Mouse (Mus musculus) G1E-ER4 (cell line): ENCODE data around the gene Gna15. TPM values are rescaled to one million over a fixed set of nuclear protein-coding genes. Genes with fewer than 3 reads are reported as not detected.

Source experiments
- GATA1 ChIP-seq: IDR thresholded peaks from one replicate; pipeline ENCODE4 v1.8.0; 2012; ENCODE audit warnings: low read length, inconsistent platforms
- polyA plus RNA-seq: library from polyadenylated mRNA; stranded (reverse); fragments of >175 nt; gene quantifications from 2 replicates; pipeline ENCODE4 v1.2.3, GENCODE M21; 2012

The Gna15 gene
- polyA plus RNA-seq, 1 experiment: 47.3 TPM

DNA sequence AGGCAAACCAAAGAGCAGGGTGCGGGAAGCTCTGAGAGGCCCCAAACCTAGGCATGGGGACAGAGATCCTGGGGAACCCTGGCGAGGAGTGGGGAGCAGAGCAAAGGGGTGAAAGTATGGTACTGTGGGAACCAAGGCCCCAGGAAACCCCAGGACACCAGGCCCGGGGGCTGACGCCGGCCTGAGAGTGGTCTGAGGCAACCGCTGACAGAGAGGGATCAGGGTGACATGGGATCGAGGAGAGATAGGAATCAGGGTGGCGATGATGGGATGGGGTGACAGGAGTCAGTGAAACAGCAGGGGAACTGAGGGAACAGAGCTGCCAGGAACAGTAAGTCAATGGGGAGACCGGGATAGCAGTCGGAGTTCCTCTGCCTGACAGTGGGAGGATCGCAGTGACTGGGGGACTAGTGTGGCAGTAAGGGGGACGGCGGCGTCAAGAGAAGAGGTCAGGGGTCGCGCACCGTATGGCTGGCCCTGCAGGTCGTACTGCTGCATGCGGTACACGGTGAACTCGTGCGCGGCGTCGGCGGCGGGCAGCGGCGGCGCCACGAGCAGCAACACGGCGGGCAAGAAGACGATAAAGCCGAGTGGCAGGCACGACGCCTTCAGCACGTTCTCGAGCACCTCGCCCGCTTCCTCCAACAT is 28.3 kb downstream of the Gna15 start:
- no peak for TF ChIP-seq GATA1

DNA sequence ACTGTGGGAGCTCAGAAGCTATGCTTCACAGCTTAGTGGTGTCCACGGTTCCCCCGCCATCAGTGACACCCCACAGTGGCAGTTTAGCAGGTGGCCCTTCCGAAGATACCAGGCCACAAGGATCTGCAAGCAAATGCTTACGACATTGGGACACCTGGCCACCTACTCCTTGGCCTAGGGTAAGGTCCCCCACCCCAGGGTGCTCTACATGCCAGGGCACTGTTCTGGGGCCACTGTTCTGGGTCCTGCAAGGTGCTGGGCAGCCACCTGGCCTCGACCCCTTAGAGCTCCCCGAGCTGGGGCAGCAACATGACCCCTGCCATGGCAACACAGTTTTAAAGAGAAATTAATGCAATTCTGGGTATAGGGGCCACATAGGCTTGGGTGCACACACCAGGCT is 28.9 kb downstream of the Gna15 start:
- no peak for TF ChIP-seq GATA1

DNA sequence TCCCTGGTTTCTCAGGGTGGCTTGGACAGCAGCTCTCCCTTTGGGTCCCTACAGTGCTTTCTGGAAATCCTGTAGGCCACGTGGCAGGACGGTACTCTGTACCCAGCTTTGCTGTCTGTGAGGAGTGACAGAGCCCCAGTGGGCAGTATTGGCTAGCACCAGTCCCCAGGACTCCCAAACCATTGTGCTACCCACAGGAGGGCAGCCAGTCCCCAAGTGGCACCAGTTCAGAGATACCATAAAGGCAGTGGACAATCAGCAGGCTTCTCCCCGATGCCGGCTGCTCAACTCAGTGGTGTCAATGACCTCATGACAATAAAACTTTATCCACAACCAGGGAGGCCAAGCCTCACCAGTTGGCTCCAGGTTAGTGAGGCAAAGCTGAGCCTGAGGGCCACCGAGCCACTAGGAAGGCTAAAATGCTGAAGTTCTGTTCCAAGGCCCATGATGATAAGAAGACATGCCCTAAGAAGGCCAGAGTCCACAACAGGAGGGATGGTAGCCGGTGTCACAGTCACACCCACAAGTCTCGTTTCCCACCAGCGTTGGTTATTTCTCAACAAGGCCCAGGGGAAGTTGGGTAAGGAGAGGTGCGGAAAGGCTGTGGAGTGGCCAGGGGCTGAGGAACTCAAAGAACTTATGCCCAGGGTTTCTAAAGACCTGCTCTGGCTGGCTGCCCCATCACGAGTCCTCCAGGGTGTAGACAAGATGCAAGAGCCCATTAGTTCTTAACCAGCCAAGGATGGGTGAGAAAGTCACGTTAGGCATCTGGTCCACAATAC is 29.6 kb downstream of the Gna15 start:
- TF ChIP-seq GATA1: no peak

DNA sequence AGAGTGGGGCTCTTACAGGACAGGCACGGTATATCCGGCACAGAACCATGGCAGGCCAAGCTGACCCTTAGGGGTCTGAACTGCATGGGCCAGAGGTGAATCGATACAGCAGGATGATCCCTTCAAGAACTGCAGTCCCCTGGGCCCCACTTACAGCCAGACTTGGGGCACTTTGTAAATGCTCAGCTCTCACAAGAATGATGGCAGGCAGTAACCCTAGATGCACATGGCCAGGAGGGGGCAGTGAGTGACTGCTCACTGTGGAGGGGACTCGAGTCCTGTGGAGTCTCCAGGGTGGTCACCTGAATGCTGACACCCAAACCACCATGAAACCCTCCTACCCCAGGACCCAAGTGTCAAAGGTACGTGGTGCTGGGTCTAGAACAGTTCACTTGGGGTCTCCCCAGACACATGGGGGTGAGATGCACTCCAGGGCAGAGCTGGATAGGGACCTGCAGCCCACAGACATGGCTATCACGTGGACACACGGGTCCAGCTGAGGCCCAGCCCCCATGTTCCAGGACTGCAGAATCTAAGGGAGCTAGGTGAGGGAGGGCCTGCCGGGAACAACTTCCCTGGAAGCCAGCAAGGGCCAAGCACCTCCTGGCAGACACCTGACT is 30.3 kb downstream of the Gna15 start:
- TF ChIP-seq GATA1: no peak

DNA sequence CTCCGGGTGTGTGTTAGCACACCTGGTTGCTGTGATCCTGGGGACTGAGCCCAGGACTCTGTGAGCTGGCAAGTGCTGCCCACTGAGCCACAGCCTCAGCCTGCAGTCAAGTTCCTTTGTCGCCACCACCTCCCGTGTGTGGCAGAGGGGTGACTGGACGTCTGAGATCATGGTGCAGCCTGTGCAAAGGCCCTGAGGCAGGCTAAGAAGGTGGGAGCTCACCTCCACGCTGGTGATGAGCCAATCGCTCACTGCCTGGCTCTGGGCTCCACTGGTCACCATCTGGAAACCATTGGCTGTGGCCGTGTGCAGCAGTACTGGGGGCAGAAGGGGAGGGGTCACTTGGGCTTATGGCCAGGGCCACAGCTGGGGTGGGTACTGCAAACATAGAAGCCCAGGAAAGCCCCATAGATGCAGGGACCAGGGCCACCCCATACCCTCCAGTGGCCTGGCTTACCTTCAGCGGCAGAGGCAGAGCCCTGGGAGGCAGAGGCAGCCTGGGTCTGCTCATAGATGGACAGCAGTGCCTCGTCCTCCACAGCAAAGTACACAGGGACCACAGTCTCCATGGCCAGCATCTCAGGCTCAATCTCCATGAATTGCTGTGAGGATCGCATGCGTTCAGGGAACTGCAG is 31.3 kb downstream of the Gna15 start:
- TF ChIP-seq GATA1: no peak

DNA sequence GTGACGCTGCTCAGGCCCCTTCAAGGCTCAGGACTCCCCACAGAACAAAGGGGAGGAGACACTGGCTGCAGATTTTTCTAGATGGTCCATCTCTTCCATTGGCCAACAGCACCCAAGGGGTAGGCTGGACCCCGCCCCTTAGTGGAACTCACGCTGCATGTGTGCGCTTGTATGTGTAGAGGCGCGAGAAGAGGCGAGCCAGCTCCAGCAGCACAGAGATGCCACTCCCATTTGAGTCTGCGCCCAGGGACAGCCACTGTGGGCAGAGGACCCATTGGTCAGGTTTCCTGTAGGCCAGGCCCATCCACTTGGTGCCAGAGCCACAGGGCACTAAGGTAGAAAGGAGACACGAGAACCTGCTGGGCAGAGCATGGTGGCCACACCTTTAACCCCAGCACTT is 33.0 kb downstream of the Gna15 start:
- TF ChIP-seq GATA1: no peak

DNA sequence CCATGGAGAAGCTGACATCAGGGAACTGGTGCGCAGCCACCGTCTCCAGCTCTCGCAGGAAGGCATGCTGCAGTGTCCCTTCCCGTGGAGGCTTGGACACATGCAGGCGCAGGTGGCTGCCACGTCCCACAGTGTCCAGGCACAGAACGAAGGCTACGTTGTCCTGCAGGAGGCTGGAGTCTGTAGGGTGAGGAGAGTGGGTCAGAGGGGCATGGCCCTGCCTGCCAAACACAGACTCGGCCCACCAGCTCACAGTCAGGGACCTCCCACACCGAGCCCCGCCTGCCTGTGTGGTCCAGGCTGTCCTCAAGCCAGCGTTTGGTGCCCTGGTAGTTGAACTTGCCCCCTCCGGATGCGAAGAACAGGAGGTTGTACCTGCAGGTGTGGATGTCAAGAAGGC is 34.1 kb downstream of the Gna15 start:
- no peak for TF ChIP-seq GATA1

DNA sequence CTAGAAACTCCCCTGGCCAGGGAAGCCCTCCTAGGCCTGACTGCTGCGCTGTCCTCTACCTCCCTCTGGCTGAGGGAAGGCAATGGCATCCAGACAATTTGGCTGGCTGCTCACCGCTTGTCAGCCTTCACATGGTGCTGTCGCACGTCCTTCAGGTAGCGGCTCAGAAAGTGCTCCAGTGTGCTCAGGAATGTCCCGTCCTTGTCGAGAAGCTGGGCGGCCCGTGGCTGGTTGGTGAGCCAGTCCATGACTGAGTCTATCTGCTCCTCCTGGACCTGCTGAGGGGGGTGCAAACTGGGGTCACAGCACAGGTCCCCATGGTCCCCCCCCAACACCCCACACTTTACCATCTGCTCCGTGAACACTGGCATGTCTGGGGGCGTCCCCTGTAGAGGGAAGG is 35.9 kb downstream of the Gna15 start:
- TF ChIP-seq GATA1: no peak

DNA sequence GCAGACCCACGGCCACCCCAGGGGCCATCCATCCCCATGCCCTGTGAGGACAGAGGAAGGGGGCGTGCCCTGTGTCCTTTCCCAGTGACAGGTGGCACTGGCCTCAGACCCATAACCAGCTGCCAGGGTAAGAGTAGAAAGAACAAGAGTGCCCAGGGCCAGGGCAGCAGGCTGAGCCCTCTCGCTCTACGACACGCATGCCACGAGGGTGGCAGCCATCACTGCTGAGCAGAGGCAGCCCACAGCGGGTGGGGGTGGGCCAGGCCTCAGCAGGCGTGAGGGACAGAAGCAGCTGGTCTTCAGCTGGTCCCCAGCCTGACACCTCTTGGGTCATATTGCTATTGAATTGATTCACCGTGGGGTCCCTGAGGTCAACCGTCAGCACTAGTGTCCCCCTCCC is 37.5 kb downstream of the Gna15 start:
- no peak for TF ChIP-seq GATA1

DNA sequence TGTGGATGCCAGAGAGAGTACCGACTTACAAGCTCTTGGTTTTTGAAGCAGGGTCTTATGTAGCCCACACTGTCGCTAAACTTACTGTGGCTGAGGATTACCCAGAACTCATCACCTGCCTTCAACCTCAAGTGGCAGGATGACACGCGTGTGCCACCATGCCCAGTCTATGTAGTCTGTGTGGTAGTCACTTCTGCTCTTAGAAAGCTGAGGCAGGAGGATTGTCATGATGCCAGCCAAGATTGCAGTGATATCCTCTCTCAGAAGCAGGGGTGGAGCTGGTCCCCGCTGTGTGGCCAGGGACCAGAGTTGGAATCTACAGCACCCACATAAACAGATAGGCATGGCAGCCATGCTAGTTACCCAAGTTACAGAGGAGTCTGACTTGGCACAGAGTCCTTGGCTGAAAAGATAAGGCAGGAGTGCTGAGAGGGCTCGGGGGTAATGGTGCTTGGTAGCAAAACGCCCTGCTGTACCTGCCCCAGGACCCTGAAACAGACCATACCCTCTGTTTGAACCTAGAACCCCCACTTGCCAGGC is 38.5 kb downstream of the Gna15 start:
- no peak for TF ChIP-seq GATA1

DNA sequence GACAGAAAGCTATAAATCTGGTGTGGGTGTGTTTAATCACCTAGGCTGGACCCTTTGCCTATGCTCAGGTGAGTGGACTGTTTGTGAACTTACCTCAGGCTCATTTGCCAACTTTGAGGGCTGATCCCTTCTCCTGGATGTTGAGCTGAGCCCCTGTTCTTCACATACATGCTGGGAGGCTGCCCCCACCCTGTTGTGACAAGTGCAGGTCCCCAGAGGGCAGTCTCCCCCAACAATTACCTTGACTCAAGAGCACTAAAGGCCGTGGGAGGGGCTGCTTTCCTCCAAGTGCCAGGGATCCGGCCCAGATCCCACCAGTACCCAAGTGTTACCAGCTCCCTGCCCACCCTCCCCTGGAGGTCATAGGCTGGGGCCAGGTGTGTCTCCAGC is 39.0 kb downstream of the Gna15 start:
- TF ChIP-seq GATA1: no peak

DNA sequence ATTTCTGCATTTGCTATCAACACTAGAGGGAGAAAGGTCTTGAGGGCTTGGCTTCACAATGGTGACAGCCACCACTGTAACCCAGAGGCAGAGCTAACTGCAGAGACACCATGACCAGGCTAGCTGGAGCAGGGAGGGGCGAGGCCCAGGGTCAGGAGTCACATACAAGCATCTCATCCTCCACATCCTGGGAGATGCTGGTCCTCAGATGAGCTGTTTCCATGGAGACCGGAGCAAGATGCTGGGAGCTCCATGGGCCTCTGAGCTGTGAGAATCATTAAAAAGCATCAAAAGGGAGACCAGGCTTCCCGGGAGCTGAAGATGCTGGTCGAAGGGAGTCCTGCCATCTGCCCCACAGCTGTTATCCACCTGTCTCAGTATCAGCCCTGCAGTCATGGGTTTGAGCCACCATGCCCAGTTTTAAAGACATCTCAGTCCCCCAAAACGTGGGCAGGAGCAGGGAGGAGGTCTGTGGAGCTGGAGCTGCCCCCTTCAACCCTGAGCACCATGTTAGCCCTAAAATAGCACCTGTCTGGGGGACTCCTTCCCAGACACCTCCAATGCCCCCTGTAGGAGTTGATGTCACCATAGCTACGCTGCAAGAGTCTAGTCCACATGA is 39.5 kb downstream of the Gna15 start:
- no peak for TF ChIP-seq GATA1

DNA sequence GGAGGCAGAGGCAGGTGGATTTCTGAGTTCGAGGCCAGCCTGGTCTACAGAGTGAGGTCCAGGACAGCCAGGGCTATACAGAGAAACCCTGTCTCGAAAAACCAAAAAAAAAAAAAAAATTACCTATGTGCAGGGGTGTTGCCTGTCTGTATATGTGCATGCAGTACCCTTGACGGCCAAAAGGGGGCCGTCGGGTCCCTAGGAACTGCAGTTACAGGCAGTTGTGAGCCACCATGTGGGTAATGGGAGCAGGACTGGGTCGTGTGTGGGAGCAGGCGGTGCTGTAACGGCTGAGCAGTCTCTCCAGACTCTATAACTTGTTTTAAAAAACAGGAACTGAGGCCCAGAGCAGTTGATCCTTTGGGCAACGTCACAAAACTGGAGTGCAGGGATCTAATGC is 40.0 kb downstream of the Gna15 start:
- TF ChIP-seq GATA1: no peak

DNA sequence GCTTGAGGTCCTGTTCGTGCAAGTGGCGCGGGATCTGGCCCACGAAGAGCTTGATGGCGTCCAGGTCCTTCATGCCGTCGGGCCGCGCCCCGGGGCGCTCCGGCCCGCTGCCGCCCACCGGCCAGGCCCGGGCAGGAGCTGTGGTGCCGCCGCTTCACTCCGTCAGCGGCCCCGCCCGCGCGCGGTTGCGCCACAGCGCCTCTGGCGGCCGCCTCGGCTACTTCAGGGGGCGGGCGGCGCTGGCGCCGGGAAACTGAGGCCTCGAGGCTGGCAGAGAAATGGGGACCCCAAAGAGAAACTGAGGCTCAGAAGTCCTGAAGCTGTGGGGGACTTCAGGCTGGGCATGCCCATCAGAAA is 41.5 kb downstream of the Gna15 start, which contains the start of gene Celf5:
TSS of gene Celf5 (minus strand) at position 177 of the 357 bp plus-strand sequence.
- TF ChIP-seq GATA1: no peak

DNA sequence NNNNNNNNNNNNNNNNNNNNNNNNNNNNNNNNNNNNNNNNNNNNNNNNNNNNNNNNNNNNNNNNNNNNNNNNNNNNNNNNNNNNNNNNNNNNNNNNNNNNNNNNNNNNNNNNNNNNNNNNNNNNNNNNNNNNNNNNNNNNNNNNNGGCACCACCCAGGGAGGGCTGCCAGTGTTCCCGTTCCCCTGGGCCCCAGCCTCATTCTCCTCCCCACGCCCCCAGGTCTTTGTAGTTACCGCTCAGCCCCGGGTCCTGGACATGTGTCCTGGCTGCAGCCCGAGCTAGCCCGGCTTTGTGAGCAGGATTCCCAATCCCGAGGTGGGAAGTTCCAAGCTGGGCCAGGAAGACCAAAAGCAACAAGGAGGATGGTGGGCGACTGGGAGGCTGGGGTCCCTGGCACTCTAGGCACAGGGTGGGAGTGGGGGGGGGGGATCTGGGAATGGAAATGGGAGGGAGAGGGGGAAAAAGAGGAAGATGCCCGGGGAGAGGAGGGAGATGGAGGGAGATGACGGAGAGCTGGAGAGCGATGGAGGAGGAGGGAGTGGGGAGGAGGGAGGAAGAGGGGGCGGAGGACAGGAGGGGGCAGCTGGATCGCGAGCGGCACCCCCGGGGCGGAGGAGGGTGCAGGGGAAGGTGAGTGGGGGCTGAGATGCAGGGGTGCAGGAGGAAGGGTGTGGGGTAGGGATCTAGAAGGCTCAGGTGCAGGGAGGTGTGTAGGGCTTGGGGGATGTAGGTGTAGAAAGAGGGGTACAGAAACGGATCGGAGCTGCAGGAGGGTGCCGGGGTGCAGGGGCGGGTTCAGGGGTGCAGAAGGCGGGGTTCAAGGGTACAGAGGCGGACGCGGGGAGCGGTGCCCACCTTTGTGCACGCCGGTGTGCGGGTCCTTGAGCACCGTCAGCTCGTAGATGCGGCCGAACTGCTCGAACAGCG is 42.2 kb downstream of the Gna15 start:
- no peak for TF ChIP-seq GATA1

DNA sequence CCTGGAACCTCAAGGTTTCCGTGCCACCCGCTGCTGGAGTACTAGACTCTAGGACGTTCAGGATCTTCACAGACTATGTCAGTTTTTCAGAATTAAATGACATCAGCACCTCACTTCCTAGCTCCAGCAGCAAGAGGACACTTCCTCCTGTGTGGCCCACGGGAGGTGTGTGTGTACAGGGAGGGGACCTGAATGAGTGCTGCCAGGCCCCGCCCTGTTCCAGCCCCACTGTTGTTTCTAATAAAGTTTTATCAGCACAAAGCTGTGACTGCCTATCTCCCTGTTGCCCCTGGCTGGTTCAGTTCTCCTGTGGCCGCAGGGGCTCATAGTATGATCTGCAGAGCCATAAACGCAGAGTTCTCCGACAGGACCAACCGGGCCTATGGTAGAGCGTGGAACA is 49.6 kb downstream of the Gna15 start:
- no peak for TF ChIP-seq GATA1
